Mouse (Mus musculus) lung, postnatal 4 days (tissue): ENCODE measurements around the gene Psmb8.

Source experiments
- DNase-seq, 2 experiments: peaks; one replicate each; pipeline ENCODE4 v3.0.0; 2021

Psmb8 gene

DNA sequence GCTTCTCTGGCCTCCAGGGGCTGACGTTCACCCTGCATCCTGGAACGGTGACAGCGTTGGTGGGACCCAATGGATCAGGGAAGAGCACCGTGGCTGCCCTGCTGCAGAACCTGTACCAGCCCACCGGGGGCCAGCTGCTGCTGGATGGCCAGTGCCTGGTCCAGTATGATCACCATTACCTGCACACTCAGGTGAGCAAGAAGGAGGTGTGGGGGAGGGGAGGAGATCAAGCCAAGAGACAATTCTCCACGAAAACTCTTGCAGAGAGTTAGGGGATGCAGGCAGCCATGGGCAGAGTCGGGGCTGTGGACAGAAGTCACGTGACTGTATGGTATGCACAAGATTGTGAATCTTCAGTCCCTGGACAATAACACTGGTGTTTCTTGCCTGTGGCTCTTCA, 4.1 kb upstream of the Psmb8 start:
- no peak for DNase-seq

DNA sequence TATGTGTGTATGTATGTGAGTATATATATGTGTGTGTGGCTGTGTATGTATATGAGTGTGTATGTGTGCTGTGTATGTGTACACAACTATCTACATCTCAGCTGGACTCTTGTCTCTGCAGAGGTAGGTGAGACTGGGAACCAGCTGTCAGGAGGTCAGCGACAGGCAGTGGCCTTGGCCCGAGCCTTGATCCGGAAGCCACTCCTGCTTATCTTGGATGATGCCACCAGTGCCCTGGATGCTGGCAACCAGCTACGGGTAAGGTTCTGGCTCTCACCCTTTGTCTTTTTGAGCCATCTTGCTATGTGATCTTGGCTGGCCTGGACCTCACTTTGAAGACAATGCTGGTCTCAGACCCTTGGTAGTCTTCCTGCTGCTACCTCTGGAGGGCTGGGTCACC, 2.8 kb upstream of the Psmb8 start:
- no peak for DNase-seq

DNA sequence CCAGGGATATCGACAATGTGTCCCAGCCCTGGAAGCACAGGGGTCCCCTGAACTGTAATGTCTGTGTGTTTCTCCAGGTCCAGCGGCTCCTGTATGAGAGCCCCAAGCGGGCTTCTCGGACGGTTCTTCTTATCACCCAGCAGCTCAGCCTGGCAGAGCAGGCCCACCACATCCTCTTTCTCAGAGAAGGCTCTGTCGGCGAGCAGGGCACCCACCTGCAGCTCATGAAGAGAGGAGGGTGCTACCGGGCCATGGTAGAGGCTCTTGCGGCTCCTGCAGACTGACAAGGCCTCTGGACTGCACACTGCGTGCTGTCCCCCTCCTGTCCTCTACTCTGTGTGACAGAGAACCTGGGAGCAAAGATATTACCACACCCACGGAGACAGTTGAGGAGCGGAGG, 1.0 kb upstream of the Psmb8 start:
- peak in 1 of 2 experiments; percentile 52 for DNase-seq

DNA sequence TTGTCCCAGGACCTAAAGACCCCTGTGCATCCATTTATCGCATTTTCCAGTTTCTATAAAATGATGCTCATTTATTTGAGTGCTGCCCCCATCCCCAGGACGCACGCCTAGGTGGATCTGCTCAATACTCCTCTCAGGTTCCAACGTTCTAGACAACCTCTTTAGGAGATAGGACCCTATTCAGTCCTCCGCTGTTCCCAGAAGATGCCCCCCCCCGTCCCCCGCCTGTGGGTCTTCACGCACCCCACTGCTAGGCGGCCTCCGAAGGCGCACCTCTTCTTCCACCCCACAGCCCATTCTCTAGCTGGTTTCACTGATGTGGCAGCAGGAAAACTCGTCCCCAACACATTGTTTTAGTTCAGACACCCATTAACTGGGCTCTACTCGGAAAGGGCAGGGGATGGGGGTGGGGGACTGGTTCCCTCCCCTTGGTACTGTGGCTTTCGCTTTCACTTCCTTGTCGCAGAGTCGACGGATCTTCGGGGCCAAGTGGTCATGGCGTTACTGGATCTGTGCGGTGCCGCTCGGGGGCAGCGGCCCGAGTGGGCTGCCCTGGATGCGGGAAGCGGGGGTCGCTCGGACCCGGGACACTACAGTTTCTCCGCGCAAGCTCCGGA, 491 bp downstream of the Psmb8 start:
- peak; percentile 74 to 78 for DNase-seq

DNA sequence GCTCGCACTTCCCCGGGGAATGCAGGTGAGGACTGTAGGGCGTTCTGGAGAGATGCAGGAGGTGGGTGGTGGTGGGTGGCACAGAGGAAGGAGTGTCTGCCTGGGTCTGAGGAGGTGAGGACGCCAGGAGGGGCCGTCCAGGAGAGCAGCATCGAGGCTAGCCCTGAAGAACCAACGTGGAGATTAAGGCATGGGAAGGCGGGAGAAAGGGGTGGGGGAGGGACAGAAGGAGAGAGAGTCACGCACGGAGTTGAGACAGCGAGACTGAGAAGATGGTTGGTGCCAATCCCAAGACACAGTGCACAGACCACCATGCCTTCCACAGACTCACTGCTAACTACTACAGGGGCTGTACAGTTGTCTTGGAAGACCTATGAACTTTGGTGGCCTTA, 996 bp downstream of the Psmb8 start:
- no peak for DNase-seq

DNA sequence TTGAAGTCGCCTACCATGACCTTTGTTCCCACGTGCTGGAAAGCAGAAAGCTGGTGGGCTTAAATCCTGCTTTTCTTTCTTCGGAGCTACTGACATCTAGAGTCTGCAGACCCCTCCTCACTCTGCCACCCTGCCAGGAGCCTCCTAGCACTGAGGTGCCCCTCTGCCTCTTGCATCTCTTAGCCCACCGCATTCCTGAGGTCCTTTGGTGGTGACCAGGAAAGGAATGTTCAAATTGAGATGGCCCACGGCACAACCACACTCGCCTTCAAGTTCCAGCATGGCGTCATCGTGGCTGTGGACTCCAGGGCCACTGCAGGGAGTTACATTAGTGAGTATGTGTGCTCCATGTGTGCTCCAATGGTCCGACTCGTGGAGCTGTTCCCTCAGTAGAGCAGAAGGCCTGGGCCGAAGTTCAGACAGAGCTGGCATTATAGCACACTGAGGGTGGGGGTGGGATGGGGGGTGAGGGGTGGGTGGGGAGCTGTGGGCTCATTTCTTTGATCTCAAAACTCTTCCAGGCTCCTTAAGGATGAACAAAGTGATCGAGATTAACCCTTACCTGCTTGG, 1.6 kb downstream of the Psmb8 start:
- DNase-seq: no peak

DNA sequence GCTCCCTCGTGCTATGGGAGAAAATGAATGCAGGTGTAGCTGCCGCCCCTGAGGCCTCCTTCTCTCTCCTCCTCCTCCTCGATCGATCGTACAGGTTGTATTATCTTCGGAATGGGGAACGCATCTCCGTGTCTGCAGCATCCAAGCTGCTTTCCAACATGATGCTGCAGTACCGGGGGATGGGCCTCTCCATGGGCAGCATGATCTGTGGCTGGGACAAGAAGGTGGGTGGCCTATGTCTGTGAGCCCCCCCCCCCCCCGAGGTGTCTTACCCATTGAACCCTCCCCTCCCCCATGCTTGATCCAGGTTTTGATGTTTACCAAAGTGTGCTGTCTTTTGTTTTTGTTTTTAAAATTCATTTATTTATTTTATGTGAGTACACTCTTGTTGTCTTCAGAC, 2.5 kb downstream of the Psmb8 start:
- DNase-seq: no peak

DNA sequence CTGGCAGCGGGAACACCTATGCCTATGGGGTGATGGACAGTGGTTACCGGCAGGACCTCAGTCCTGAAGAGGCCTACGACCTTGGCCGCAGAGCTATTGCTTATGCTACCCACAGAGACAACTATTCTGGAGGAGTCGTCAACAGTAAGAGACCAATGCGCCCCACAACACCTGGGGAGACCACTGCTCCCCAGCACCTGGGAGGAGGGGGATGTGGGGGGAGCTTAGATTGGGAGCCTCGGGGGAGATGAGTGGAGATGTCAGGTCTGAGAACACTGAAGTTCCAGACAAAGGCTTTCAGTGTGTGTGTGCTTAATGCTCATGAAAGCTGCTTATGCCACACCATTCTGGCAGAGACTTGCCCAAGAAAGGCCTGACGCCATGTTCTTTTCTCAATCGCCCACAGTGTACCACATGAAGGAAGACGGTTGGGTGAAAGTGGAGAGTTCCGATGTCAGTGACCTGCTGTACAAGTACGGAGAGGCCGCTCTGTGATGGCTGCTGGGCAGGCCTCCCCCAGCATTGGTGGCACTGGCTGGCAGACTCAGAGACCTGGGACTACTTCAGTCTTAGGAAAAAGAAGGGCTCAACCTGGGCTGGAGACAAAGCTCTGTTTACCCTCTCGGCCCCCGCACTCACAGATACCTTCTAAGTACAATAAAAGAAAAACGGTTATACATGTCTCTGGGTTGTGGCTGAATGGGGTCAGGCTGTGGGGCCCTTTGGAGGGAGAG, 3.4 kb downstream of the Psmb8 start:
- no peak for DNase-seq

DNA sequence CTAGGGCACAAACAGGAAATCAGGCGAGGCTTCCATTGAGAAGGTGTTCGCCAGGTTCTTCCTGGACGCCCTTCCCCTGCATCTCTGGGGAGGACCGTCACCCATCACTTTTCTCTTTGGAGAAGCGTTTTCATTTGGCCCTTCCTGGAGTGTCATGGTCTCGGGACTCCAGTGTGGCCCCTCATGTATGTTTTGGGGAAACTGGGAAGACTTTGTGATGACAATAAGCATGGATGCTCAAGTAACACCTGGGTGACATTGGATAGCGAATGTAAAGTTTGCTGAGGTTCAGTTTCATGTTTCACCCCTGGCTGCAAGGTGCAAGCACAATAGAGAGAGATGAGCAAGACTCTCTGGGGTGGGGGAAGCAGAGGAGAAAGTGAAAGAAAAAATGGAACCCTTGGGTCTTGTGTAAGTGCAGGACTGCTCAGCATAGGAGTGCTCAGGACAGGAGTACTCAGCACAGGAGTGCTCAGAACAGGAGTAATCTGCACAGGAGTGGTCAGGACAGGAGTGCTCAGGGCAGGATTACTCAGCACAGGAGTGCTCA, 4.1 kb downstream of the Psmb8 start:
- no peak for DNase-seq

DNA sequence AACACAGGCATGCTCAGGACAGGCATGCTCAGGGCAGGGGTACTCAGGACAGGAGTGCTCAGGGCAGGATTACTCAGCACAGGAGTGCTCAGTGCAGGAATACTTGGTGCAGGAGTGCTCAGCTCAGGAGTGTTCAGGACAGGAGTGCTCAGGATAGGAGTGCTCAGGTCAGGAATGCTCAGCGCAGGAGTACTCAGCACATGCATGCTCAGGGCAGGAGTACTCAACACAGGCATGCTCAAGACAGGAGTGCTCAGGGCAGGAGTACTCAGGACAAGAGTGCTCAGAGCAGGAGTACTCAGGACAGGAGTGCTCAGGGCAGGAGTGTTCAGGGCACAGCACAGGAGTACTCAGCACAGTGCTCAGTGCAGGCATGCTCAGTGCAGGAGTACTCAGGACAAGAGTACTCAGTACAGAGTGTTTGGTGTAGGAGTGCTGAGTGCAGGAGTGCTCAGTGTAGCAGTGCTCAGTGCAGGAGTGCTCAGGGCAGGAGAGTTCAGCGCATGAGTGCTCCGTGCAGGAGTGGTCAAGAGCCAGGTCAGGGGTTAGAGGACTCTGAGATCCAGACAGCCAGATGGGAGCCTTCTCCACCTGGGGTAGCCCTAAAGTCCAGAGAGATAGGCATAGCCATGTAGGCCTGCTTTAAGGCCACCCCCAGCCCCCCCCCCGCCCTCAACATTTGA, 5.4 kb downstream of the Psmb8 start:
- DNase-seq: no peak

DNA sequence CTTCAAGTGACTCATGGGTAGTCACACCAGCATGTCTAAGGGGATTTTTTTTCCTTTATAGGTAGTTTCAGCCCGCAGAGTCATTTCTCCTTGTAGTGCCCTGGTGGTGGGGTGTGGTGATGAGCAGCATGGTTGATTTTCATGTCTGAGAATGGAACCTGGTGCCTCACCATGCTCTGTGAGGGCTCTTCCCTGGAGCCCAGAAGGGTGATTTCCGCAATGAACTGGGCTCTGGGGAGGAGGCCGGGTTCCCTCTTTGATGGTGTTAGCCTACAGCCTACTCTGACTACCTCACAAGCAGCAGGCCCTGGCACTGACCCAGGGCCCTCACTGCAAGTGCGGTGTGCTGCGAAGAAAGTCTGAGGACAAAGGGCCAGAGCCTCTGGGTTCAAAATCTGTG, 5.9 kb downstream of the Psmb8 start, which contains the start of gene Tap2:
Gene Tap2 (plus strand): TSS at position 84 of the 400 bp plus-strand sequence.
- no peak for DNase-seq

DNA sequence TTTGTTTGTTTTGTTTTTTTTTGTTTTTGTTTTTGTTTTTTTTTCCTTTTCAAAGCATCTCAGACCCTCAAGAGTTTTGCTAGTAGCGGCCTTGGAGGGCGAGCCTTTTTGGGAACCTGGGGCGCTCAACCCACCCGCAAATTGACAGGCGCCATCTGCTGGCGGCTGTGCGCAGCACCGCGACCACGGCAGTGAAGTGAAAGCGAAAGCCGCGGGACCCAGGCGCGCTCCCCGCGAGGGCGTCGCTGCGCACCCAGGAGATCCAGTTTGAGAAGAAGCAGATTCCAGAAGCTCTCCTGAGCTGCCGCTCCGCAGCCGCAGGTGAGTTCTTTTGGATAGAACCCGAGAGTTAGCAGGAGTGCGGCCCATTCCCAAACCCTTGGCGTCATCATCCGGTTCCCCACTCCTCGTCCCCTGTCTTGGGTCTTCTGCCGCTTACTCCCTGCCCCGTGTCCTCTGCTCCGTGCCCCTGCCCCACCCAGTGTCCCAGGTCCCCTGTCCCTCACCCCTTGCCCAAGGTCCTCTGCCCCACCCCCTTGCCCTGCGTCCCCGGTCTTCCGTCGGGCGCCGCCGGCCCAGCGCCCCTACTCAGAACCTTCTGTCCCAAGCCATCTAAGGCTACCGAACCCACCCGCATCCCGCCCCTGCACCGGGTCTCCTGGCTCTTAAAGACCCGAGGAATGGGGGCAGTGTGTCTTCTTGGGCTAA, 6.9 kb downstream of the Psmb8 start:
- peak; percentile 90 to 94 for DNase-seq

DNA sequence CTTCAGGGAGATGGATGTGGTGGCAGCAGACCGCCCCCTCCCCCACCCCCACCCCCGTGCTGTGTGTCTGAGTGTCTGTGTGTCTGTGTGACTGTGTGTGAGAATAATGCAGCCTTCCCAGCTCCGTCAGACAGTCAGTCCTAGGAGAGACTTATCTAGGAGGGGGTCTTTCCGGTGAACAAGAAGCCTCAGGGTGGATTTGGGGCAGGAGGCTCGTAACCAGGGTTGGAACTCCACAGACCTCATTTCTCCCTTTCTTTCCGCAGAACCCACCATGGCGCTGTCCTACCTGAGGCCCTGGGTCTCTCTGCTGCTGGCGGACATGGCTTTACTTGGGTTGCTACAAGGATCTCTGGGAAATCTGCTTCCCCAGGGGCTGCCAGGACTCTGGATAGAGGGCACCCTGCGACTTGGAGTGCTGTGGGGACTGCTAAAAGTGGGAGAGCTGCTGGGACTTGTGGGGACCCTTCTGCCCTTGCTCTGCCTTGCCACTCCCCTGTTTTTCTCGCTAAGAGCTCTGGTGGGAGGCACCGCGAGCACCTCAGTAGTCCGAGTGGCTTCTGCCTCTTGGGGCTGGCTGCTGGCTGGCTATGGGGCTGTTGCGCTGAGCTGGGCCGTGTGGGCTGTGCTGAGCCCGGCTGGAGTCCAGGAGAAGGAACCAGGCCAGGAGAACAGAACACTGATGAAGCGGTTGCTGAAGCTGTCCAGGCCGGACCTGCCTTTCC, 7.7 kb downstream of the Psmb8 start:
- peak; percentile 46 to 70 for DNase-seq

DNA sequence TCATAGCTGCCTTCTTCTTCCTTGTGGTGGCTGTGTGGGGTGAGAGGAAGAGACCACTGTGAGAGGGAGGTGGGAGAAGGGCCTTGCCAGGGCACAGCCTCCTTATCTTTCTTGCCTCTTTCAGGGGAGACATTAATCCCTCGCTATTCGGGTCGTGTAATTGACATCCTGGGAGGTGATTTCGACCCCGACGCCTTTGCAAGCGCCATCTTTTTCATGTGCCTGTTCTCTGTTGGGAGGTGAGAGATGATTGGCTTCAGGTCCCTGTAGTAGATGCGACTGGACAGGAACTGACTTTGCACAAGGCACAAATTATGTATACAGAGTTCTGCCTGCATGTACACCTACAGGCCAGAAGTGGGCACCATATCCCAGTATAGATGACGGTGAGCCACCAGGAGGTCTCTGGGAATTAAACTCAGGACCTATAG, 8.2 kb downstream of the Psmb8 start:
- DNase-seq: peak; percentile 36 to 51

DNA sequence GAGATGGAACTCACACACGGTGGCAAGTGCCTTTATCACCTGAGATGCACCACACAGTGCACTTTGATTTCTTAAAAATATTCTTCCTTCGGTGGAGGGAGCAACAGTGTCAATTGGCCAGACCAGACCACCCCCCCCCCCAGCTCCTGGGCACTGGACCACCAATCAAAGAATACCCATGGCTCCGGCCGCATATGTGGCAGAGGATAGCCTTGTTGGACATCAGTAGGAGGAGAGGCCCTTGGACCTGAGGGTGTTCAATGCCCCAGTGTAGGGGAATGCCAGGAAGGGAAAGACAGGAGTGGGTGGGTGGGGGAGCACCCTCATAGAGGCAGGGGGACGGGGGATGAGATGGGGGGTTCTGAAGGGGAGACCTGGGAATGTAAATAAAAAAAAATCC, 9.2 kb downstream of the Psmb8 start:
- DNase-seq: peak in 1 of 2 experiments; percentile 6

DNA sequence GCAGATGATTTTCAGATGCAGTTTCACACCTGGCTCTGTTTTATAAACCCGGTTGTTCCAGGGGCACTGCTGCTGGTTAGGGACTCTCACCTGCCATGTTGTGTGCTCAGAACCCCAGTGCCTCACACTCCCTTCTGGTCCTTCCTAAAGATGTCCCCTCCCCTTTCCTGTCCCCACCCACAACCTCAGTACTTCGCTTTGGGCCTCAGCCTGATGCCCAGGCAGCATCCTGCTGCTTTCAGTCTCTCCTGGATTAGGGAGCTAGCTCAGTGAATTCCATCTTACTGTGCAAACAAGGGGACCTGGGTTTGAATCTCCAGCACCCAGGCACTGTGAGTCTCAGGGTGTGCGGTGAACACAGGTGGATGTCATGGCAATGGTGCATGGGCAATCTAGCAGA, 9.9 kb downstream of the Psmb8 start:
- peak in 1 of 2 experiments; percentile 16 for DNase-seq

DNA sequence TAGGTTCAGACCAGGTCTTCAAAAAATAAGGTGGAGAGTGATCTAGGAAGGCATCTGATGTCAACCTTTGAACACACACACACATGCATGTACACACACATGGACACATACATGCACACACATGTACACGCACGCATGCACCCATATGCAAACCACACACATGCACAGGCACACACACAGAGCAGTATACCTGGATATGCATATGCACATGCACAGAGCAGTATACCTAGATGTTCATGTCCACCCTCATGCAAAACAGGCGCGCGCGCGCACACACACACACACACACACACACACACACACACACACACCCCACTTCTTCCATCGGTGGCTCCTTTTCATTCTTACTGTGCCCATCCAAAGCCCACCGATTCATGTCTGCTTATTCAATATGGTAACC, 10.3 kb downstream of the Psmb8 start:
- peak in 1 of 2 experiments; percentile 8 for DNase-seq

DNA sequence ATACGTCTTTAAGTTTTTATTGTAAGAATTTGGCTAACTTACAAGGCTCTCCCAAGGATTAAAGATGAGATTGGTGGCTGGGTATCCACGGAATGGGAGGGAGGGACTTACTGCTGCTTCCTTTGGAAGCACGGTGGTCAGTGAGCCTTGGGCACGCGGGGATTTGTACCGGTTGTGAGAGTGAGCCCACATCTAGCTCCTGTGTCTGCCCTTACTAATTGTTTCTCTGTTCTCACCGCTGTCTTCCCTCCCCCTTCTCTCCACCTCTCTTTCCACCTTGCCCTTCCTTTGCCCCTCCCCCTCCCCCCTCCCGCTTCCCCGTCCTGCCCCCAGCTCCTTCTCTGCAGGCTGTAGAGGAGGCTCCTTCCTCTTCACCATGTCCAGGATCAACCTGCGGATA, 10.9 kb downstream of the Psmb8 start:
- no peak for DNase-seq

DNA sequence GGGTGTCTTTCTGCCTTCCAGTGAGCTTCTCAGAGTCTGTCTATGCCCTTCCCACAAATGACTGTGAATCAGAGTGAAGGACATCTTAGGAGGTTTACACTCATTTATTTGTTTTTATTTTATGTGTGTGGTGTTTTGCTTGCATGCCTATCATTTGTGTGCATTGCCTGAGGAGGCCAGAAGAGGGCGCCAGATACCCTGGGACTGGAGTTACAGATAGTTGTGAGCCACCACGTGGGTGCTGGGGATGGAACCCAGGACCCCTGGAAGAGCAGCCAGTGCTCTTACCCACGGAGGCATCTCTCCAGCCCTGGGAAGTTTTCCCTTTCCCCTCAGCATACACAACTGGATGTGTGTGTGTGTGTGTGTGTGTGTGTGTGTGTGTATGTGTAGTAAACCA, 12.2 kb downstream of the Psmb8 start:
- DNase-seq: peak in 1 of 2 experiments; percentile 17

DNA sequence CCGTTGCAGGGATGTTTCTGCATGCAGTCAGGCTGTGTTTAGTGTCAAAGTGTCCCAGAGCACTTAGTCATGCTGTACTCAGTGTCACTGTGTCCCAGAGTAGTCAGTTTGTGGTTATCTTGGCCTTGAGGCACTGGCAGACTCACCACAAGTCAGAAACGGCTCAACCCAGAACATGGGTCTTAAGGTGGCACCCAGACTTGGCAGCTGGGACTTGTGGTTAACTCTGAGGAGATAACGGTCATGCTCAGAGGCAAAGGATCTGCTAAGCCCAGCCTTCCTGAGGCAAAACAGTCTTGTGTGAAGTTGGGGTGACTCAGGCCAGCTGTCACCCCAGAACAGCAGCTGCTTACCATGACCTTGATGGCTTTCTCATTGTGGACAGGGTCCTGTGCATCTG, 13.1 kb downstream of the Psmb8 start:
- peak in 1 of 2 experiments; percentile 19 for DNase-seq

DNA sequence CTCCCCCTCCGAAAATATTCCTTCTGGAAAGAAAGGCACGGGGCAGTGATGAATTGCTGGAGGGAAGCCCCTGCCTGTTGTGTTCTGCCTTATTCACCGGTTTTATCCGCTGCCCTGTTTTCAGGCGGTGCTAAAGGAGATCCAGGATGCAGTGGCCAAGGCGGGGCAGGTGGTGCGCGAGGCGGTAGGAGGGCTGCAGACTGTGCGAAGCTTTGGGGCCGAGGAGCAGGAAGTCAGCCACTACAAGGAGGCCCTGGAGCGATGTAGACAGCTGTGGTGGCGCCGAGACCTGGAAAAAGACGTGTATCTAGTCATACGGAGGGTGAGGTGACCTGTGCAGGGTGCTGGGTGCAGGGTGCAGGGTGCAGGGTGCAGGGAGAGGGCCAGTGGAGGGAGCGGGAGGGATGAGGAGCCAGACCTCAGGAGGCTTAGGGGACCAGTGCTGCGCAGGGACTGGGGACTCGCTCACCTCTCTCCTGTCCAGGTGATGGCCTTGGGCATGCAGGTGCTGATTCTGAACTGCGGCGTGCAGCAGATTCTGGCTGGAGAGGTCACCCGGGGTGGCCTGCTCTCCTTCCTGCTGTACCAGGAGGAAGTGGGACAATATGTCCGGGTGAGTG, 14.3 kb downstream of the Psmb8 start:
- peak in 1 of 2 experiments; percentile 21 for DNase-seq

DNA sequence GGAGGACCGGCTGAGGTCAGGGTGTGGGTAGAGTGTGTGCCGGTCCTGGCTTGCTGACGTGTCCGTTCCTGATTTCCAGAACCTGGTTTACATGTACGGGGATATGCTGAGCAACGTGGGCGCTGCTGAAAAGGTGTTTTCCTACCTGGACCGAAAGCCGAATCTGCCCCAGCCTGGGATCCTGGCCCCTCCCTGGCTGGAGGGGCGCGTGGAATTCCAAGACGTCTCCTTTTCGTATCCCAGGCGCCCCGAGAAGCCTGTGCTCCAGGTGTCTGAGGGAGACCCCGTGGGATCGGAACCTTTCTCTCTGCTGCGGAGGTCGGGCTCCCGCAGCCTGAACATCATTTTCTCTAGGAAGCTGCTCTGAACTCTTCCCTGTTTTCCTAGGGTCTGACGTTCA, 16.4 kb downstream of the Psmb8 start:
- DNase-seq: no peak
